Mouse (Mus musculus): ENCODE results near the gene Dpf1. TPM values are rescaled to one million over a fixed set of nuclear protein-coding genes. Genes with fewer than 3 reads are reported as not detected.
A peak's percentile ranks its signal among the peaks of the same experiment; 100 is the strongest.

Dpf1 gene
- total RNA-seq, 2 experiments from 2014 or later = 0.45 to 2.1 TPM

GRCm38 (mm10) chr7:29287481-29287880 lies 16.3 kb upstream of the Dpf1 start:
- intact Hi-C loops (cut with DNase I) = no loop called here
- DNase-seq = no peak

- no peak for DNase-seq
- intact Hi-C loops (cut with DNase I) = no loop called here
Observed at GRCm38 (mm10) chr7:29288079-29288478, 15.7 kb upstream of the Dpf1 start.

- intact Hi-C loops (cut with DNase I) = no loop called here
- peak; percentile 85 to 92 for DNase-seq
Observed at GRCm38 (mm10) chr7:29288942-29289638, 14.7 kb upstream of the Dpf1 start, which contains the start of gene Ppp1r14a. Ppp1r14a (plus strand) TSS chr7:29289308.

GRCm38 (mm10) chr7:29289856-29290255 lies 13.9 kb upstream of the Dpf1 start:
- peak in 1 of 2 experiments; percentile 50 for DNase-seq

GRCm38 (mm10) chr7:29290691-29291485 lies 12.9 kb upstream of the Dpf1 start:
- intact Hi-C loops (cut with DNase I) = loop anchor here (10.0 kb wide), 1 partner anchor 306 kb away; the partner anchor contains the start of genes Eif3k and Map4k1
- no peak for DNase-seq

More at GRCm38 (mm10) chr7:29289856-29290255, 13.9 kb upstream of the Dpf1 start:
- intact Hi-C loops (cut with DNase I) = loop anchor here (10.0 kb wide), 1 partner anchor 305 kb away; the partner anchor contains the start of genes Eif3k and Map4k1

GRCm38 (mm10) chr7:29291616-29292457 lies 11.9 kb upstream of the Dpf1 start:
- intact Hi-C loops (cut with DNase I) = loop anchor here (10.0 kb wide), 1 partner anchor 307 kb away; the partner anchor contains the start of genes Eif3k and Map4k1
- no peak for DNase-seq

GRCm38 (mm10) chr7:29292458-29293098 lies 11.2 kb upstream of the Dpf1 start:
- intact Hi-C loops (cut with DNase I) = loop anchor here (10.0 kb wide), 1 partner anchor 308 kb away; the partner anchor contains the start of genes Eif3k and Map4k1
- peak; percentile 74 to 77 for DNase-seq

GRCm38 (mm10) chr7:29293131-29294065 lies 10.4 kb upstream of the Dpf1 start:
- intact Hi-C loops (cut with DNase I) = loop anchor here (10.0 kb wide), 1 partner anchor 309 kb away; the partner anchor contains the start of genes Eif3k and Map4k1
- DNase-seq = peak; percentile 73 to 76

- no peak for DNase-seq
- intact Hi-C loops (cut with DNase I) = loop anchor here (10.0 kb wide), 1 partner anchor 309 kb away; the partner anchor contains the start of genes Eif3k and Map4k1
Observed at GRCm38 (mm10) chr7:29294111-29294761, 9.5 kb upstream of the Dpf1 start.

- no peak for DNase-seq
- intact Hi-C loops (cut with DNase I) = loop anchor here (2.0 to 10.0 kb wide), 3 partner anchors 49 to 311 kb away; partner anchors contain the start of genes Eif3k, Map4k1 and Psmd8
Observed at GRCm38 (mm10) chr7:29295861-29296647, 7.7 kb upstream of the Dpf1 start.

GRCm38 (mm10) chr7:29296998-29297397 lies 6.8 kb upstream of the Dpf1 start:
- peak; percentile 77 to 87 for DNase-seq

GRCm38 (mm10) chr7:29301127-29301566 lies 2.6 kb upstream of the Dpf1 start:
- DNase-seq = peak; percentile 79 to 87
- intact Hi-C loops (cut with DNase I) = loop anchor here (2.0 kb wide), 2 partner anchors 172 to 250 kb away; no protein-coding TSS in a partner anchor

More at GRCm38 (mm10) chr7:29296998-29297397, 6.8 kb upstream of the Dpf1 start:
- intact Hi-C loops (cut with DNase I) = loop anchor here (2.0 to 10.0 kb wide), 3 partner anchors 50 to 312 kb away; partner anchors contain the start of genes Eif3k, Map4k1 and Psmd8

- intact Hi-C loops (cut with DNase I) = no loop called here
- no peak for DNase-seq
Observed at GRCm38 (mm10) chr7:29302641-29303040, 1.1 kb upstream of the Dpf1 start.

- intact Hi-C loops (cut with DNase I) = no loop called here
Observed at GRCm38 (mm10) chr7:29304463-29305262, 912 bp downstream of the Dpf1 start.

GRCm38 (mm10) chr7:29305263-29305988 lies 1.7 kb downstream of the Dpf1 start:
- no peak for DNase-seq
- intact Hi-C loops (cut with DNase I) = no loop called here

More at GRCm38 (mm10) chr7:29304463-29305262, 912 bp downstream of the Dpf1 start:
- no peak for DNase-seq

Measured in heart, postnatal 10 days (tissue).